Mouse (Mus musculus) kidney, adult 2 months (tissue): ENCODE results near the gene Zfp128. TPM values are rescaled to one million over a fixed set of nuclear protein-coding genes. Genes with fewer than 3 reads are reported as not detected.
"Not testable (repeated sequence)": the region's sequence is repeated elsewhere in the genome, so short reads cannot be mapped to it uniquely, and the experiment has no call there.

ENCODE experiments used
- DNase-seq: peaks from one replicate; pipeline ENCODE4 v3.0.0; 2021
- H3K27ac ChIP-seq: fragments of 200-500 bp; 2 replicates; pipeline ENCODE4 v1.5.1; 2012; ENCODE audit warnings: low read depth, low read length, control low read depth, inconsistent platforms; ENCODE audit not compliant: insufficient read depth
- H3K27me3 ChIP-seq: fragments of 200-500 bp; replicated peaks from 2 replicates; pipeline ENCODE4 v1.6.1; 2012; ENCODE audit warnings: mild to moderate bottlenecking, moderate library complexity, low read length, inconsistent platforms; ENCODE audit not compliant: control insufficient read depth, insufficient read depth
- H3K36me3 ChIP-seq: fragments of 200-500 bp; 2 replicates; pipeline ENCODE4 v1.6.1; 2012; ENCODE audit warnings: mild to moderate bottlenecking, moderate library complexity, low read length, inconsistent platforms; ENCODE audit not compliant: control insufficient read depth, insufficient read depth
- H3K4me1 ChIP-seq: fragments of 200-500 bp; 2 replicates; pipeline ENCODE4 v1.6.1; 2011; ENCODE audit warnings: low read length; ENCODE audit not compliant: control insufficient read depth, insufficient read depth
- H3K4me3 ChIP-seq: fragments of 200-500 bp; 2 replicates; pipeline ENCODE4 v1.5.1; 2011; ENCODE audit warnings: mild to moderate bottlenecking, low read depth, low read length, control low read depth; ENCODE audit not compliant: insufficient read depth
- CTCF ChIP-seq: fragments of 200-500 bp; conservative IDR thresholded peaks from 2 replicates; pipeline ENCODE4 v1.5.1; 2011; ENCODE audit warnings: low read depth, mild to moderate bottlenecking, control low read depth, low read length, moderate library complexity, mixed read lengths; ENCODE audit not compliant: insufficient read depth, insufficient read length
- POLR2A ChIP-seq: fragments of 200-500 bp; IDR thresholded peaks from one replicate; pipeline ENCODE4 v1.6.1; 2011; ENCODE audit warnings: low read depth, low read length, control low read depth
- WGBS: fragments of 180-500 bp; shearing (Covaris S2); methylation state at CpG from one replicate; pipeline ENCODE4 v1.1.7; 2018; 5-methylcytosine and 5-hydroxymethylcytosine counted together
- polyA plus RNA-seq: library from polyadenylated mRNA; depleted of rRNA; stranded (reverse); fragments of >200 nt; gene quantifications from 2 replicates; pipeline ENCODE4 v1.2.3, GENCODE M21; 2012

Zfp128 gene
- polyA plus RNA-seq, 1 experiment: 1.4 TPM

GRCm38 (mm10) chr7:12922729-12923128, 41.8 kb downstream of the Zfp128 start:
- no peak for DNase-seq
- TF ChIP-seq POLR2A (no peak), CTCF (no peak)
- H3K36me3 ChIP-seq: peaks cover 3% of the 10 kb centered on the region; the same call in 1 of the 2 replicates
- H3K4me1 ChIP-seq: peaks cover 8% of the 10 kb centered on the region
- H3K27me3 ChIP-seq: no peaks in the 10 kb centered on the region
- H3K27ac ChIP-seq: no peak overlapping the region
- peak overlapping the region; percentile 90 for H3K4me3 ChIP-seq
- WGBS: 1% methylated on average over 8 of the region's 8 CpGs

DNA sequence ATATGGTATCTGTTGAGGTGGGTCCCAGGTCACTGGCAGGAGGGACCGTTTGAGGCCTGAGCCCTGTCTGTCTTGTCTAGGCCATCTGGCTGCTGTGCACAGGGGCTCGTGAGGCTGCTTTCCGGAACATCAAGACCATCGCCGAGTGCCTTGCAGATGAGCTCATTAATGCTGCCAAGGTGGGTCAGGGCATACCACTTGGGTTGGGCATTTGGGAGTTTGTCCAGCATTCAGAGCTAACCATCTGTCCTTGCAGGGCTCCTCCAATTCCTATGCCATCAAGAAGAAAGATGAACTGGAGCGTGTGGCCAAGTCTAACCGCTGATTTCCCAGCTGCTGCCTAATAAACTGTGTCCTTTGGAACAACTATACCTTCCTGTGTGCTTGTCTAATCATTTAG, 45.3 kb downstream of the Zfp128 start:
- DNase-seq: no peak
- TF ChIP-seq POLR2A: no peak
- TF ChIP-seq CTCF: no peak
- Histone ChIP-seq H3K4me1 (peaks cover 8% of the 10 kb centered on the region), H3K4me3 (no peak overlapping the region), H3K36me3 (peaks cover 3% of the 10 kb centered on the region; the same call in 1 of the 2 replicates), H3K27ac (no peak overlapping the region), H3K27me3 (no peaks in the 10 kb centered on the region)
- WGBS: 83% methylated on average over 7 of the region's 7 CpGs

- peaks cover 3% of the 10 kb centered on the region; the same call in 1 of the 2 replicates for H3K36me3 ChIP-seq
- peak; percentile 56 for DNase-seq
- no peak for TF ChIP-seq CTCF
- no peak for TF ChIP-seq POLR2A
- no peak within 1 kb of the TSS; the same call in 1 of the 2 replicates for H3K4me3 ChIP-seq
- 36% methylated on average over 8 of the region's 8 CpGs for WGBS
- H3K4me1 ChIP-seq: peaks cover 8% of the 10 kb centered on the region
- no peak within 1 kb of the TSS for H3K27ac ChIP-seq
- H3K27me3 ChIP-seq: no peaks in the 10 kb centered on the region
These were observed 46.3 kb downstream of the Zfp128 start, which contains the start of gene Rnf225 for GRCm38 (mm10) chr7:12927191-12927680. Gene Rnf225, plus strand, starts transcription at chr7:12927416.

GRCm38 (mm10) chr7:12927693-12928589, 47.0 kb downstream of the Zfp128 start:
- Histone ChIP-seq H3K36me3 (peaks cover 3% of the 10 kb centered on the region; the same call in 1 of the 2 replicates), H3K4me3 (no peak overlapping the region; the same call in 1 of the 2 replicates), H3K27ac (no peak overlapping the region), H3K4me1 (peaks cover 5% of the 10 kb centered on the region), H3K27me3 (no peaks in the 10 kb centered on the region)
- no peak for TF ChIP-seq POLR2A
- no peak for TF ChIP-seq CTCF
- 11% methylated on average over 65 of the region's 65 CpGs for WGBS
- no peak for DNase-seq

- H3K27ac ChIP-seq: no peak overlapping the region
- no peak for TF ChIP-seq POLR2A
- TF ChIP-seq CTCF: no peak
- H3K4me1 ChIP-seq: no peaks in the 10 kb centered on the region
- H3K4me3 ChIP-seq: no peak overlapping the region
- no peaks in the 10 kb centered on the region for H3K27me3 ChIP-seq
- no peak for DNase-seq
- no peaks in the 10 kb centered on the region for H3K36me3 ChIP-seq
- WGBS: 82% methylated on average over 4 of the region's 4 CpGs
These were observed 52.7 kb downstream of the Zfp128 start for GRCm38 (mm10) chr7:12933615-12934140.

DNA sequence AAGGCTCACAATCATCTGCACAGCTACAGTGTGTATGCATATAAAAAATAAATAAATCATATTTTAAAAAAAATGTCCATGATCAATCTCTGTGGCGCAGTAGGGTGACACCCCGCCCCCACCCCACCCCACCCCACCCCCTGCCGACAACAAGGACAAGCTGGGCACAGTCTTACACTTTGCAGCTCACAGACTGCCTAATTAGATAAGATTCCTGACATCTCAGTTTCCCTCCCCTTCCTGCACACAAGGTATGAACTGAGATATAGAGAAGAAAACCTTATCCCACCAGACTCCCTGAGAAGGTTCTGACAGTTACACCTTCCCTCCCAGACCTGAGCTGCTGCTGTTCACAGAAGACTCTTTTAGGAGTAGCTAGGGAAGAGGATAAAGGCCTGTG, 53.8 kb downstream of the Zfp128 start:
- no peaks in the 10 kb centered on the region for H3K36me3 ChIP-seq
- TF ChIP-seq POLR2A (no peak), CTCF (no peak)
- no peak overlapping the region for H3K27ac ChIP-seq
- H3K27me3 ChIP-seq: no peaks in the 10 kb centered on the region
- no peaks in the 10 kb centered on the region for H3K4me1 ChIP-seq
- no peak for DNase-seq
- no peak overlapping the region for H3K4me3 ChIP-seq
- 74% methylated on average over 3 of the region's 3 CpGs for WGBS

GRCm38 (mm10) chr7:12937254-12937803, 56.4 kb downstream of the Zfp128 start:
- not testable (repeated sequence) for H3K27me3 ChIP-seq, H3K27ac ChIP-seq, H3K4me3 ChIP-seq, DNase-seq, H3K36me3 ChIP-seq, H3K4me1 ChIP-seq
- 89% methylated on average over 4 of the region's 4 CpGs for WGBS
